Mouse (Mus musculus) megakaryocyte-erythroid progenitor cell, adult 5-6 weeks (primary cell): ENCODE measurements around the gene Slc4a5. TPM values are rescaled to one million over a fixed set of nuclear protein-coding genes. Genes with fewer than 3 reads are reported as not detected.

Experiments
- ATAC-seq: replicated peaks from 2 replicates; pipeline ENCODE4 v1.8.0; 2016; ENCODE audit warnings: mild to moderate bottlenecking, inconsistent platforms; ENCODE audit not compliant: severe bottlenecking, poor library complexity, low FRiP score, low TSS enrichment
- total RNA-seq, 2 experiments: library from RNA; stranded (forward) in 1 of 2; stranded (reverse) in 1 of 2; fragments of 200-1000, 215-1000 nt in 1 of 2; fragments of >200 nt in 1 of 2; fragmentation: Nextera tagmentation in 1 of 2; gene quantifications; 2 replicates each; pipeline ENCODE4 v1.2.3; 2014 to 2017

Gene Slc4a5
- total RNA-seq (2014; fragmentation: Nextera tagmentation) (not detected in 2 replicates), total RNA-seq (2017) (0.91 TPM in 1 of 2 replicates, not detected in the other)

DNA sequence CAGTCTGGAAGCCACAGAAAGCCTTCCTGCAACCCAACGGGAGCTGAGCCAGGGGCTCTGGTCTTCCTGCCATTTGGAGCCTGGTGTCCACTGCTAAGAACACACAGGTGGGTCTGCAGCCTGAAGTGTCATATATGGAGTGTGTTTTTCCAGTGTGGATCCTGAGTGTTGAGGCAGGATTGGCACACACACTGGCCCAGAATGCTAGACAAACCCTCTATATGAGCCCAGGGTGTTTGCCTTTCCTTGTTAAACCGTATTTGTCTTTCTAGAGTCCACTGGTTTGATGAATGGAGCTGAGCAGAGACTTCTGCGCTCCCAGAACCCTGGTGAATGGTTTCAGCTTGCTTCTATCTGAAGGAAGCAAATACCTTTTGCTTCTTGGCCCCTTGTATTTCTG lies at the start of gene Slc4a5:
Gene Slc4a5 (plus strand): TSS at position 15 of the 400 bp plus-strand sequence.
- ATAC-seq = no peak

DNA sequence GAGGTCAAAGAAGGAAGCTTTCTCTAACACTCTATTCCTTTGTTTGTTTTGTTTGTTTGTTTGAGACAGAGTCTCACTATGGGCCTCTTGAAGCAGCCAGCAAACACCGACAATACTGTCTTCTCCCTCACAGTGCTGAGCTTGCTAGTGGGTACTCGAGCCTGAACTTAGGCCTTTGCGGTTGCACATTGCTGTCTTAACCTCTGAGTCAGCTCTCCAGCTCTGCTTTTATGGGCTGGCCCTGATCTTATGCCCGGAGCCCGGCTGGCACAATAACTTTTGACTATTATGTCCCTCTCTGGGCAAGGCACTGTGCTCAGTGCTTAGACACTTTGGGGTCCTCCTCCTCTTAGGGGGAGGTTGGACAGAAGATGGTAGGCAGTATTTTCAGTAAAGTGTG lies 49.8 kb upstream of the Slc4a5 start:
- no peak for ATAC-seq

DNA sequence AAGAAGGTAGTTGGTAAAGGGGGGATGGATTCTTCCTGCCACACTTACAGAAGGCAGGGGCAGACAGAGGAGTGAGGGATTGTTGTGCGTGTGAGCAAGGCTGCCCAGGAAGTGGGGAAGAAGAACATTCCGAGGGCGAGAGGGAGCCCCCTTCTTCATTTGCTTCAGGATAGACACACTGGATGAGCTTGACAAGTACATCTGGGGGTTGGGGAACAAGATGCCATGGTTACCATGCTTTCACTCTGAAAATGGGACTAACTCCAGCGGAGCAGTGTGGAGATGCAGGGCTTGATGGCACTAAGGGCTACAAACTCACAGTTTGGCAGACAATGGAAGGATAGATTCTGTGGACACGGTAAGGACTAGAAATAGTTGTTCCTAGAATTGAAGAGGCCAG lies 48.6 kb upstream of the Slc4a5 start:
- no peak for ATAC-seq

- ATAC-seq = no peak
Measured at GRCm38 (mm10) chr6:83172240-83172920, 47.2 kb upstream of the Slc4a5 start.

DNA sequence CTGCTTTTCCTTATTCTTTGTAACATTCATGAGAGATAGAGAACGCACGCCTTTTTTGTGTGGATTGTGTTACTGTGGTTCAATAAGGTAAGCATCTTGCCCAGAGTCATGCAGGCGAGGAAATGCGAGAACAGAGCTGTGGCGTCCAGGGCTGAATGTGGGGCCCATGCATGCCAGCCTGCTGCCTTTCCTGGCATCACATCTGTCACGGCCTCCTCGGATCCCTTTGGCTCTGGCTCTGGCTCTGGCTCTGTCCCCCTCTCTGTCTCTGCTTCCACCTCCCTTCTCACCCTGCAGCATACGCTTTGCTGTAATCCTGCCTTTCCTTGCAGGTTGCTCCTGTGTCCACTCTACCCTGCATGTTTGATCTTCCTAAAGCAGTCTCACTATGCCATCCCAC lies 43.6 kb upstream of the Slc4a5 start:
- ATAC-seq = no peak

GRCm38 (mm10) chr6:83179390-83180117 lies 40.1 kb upstream of the Slc4a5 start:
- ATAC-seq = no peak

GRCm38 (mm10) chr6:83180605-83181004 lies 39.0 kb upstream of the Slc4a5 start:
- no peak for ATAC-seq

- 0 out of 2 replicates have a peak, but pooled peaks have one; percentile 62 for ATAC-seq
Measured at GRCm38 (mm10) chr6:83184858-83185435, 34.7 kb upstream of the Slc4a5 start.

- peak; percentile 73 for ATAC-seq
Measured at GRCm38 (mm10) chr6:83185895-83186861, 33.5 kb upstream of the Slc4a5 start.

GRCm38 (mm10) chr6:83186946-83187345 lies 32.7 kb upstream of the Slc4a5 start:
- no peak for ATAC-seq

DNA sequence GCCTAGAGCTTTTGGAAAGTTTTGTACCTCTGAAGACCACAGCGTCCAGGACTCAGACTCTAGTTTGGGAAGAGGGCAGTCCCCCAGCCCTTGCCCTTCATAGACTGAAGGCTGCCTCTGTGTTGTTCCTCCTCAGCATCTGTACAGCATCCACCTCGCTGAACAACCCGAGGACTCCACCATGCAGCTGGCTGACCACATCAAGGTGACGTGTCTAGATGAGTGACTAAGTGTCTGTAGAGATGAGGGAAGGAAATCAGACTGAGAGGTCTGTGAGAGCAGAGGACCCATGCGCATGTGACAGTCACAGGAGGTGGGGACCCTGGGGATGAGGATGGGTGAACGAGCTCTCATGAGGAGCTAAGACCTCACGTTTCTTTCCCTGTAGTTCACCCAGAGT lies 26.1 kb upstream of the Slc4a5 start:
- ATAC-seq = no peak

DNA sequence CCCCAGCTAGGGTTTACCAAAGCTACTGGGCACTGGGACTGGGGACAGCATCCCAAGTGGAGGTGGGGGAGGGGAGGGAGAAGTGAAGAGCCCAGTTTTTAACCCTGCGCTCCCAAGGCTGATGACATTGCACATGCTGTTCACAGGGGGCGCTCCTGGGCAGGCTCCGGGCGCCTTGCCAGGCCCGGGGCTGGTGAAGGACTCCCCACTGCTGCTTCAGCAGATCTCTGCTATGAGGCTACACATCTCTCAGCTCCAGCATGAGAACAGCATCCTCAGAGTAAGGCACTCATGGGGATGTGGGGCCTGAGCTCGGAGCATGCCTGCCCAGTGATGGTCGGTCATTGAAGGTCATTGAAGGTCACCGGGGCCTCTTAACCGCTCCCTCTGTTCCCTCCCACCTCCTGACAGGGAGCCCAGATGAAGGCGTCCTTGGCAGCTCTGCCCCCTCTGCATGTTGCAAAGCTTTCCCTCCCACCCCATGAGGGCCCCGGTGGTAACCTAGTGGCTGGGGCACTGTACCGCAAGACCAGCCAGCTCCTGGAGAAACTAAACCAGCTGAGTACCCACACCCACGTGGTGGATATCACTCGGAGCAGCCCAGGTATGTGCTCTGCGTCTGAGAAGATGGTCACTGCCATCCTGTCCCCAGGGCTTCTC lies 22.2 kb upstream of the Slc4a5 start:
- ATAC-seq = no peak; the same call in 1 of the 2 replicates

- ATAC-seq = no peak
Measured at GRCm38 (mm10) chr6:83203320-83203719, 16.3 kb upstream of the Slc4a5 start.

DNA sequence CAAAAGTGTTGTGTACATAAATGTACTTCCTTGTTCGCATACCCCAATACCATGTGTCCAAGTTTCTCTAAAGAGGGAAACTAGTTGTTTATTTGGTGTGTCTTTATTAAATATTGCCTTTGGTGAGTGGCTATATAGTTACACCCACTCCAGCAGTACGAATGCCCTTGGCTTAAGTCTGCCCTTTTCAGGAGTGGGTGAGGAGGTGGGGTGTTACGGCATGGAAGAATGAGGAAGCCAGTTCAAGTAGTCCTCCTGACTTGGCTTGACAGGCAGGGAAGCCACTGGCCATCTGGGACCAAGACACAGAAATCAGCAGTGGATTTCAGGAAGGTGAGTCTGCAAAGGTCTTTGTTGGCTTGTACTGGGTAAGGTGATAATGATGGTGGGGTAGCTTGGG lies 13.8 kb upstream of the Slc4a5 start:
- no peak for ATAC-seq

- no peak for ATAC-seq
Measured at GRCm38 (mm10) chr6:83206321-83206720, 13.3 kb upstream of the Slc4a5 start.

DNA sequence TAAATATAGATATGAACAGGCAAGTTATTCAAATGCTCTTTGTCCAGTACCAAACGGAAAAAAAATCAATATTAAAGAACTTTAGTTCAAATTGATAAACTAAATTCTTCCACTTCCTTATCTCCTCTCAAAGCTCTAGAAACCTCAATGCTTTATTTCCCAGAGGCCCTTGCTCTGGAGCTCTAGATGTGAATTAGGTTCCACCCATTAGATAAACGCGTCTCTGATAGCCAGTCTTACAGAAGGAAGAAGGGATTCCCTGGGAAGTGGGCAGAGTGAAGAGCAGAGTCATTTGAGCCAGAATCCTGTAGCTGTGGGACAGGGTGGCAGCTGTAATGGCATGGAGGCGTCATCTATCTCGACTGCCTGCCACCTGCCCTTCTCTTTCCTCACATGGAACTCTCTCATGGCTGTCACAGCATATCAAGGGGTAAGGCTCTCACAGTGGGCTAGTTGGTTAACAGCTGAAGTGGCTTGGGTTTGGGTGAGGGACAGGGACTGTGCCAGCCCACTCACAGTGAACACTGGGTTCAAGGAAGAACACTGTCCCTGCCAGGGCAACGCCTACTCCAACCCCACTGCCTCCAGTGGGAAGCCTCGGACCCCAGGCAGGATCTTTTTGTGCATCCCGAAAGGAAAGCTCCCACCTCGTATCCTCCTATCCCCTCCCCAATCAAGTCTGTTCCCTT lies 12.1 kb upstream of the Slc4a5 start:
- ATAC-seq = peak; percentile 24; the same call in 1 of the 2 replicates

GRCm38 (mm10) chr6:83208050-83208400 lies 11.6 kb upstream of the Slc4a5 start:
- ATAC-seq = no peak

GRCm38 (mm10) chr6:83210495-83210894 lies 9.1 kb upstream of the Slc4a5 start:
- no peak for ATAC-seq
